Mouse (Mus musculus) thymus, adult 2 months (tissue): ENCODE results near the gene Mrpl2.

Experiments used
- CTCF ChIP-seq: fragments of 200-500 bp; IDR thresholded peaks from 2 replicates; pipeline ENCODE4 v1.5.1; 2012; ENCODE audit warnings: mild to moderate bottlenecking, control low read depth, low read length, moderate library complexity, borderline replicate concordance; ENCODE audit not compliant: control insufficient read depth, poor library complexity, insufficient read depth; ENCODE audit errors: extremely low read depth
- POLR2A ChIP-seq: fragments of 200-500 bp; IDR thresholded peaks from 2 replicates; pipeline ENCODE4 v1.6.1; 2012; ENCODE audit warnings: mild to moderate bottlenecking, low read length, control low read depth, moderate library complexity; ENCODE audit not compliant: control insufficient read depth, poor library complexity, insufficient read depth; ENCODE audit errors: extremely low read depth

- TF ChIP-seq POLR2A = no peak
- TF ChIP-seq CTCF = no peak
These were observed 42.8 kb upstream of the Mrpl2 start for GRCm38 (mm10) chr17:46603229-46603628.
